Mouse (Mus musculus) lung, postnatal 36 days (tissue): Measurements from ENCODE around the gene Srp9.
A peak's percentile ranks its signal among the peaks of the same experiment; 100 is the strongest.

ENCODE experiments used
- DNase-seq: peaks from one replicate; pipeline ENCODE4 v3.0.0; 2022; ENCODE audit warnings: mixed read lengths

The Srp9 gene

GRCm38 (mm10) chr1:182124506-182124905, at the start of gene Srp9:
Gene Srp9, plus strand, starts transcription at chr1:182124737.
- DNase-seq = peak; percentile 99

- peak; percentile 10 for DNase-seq
These were observed 42.7 kb upstream of the Srp9 start for GRCm38 (mm10) chr1:182081744-182082419.

DNA sequence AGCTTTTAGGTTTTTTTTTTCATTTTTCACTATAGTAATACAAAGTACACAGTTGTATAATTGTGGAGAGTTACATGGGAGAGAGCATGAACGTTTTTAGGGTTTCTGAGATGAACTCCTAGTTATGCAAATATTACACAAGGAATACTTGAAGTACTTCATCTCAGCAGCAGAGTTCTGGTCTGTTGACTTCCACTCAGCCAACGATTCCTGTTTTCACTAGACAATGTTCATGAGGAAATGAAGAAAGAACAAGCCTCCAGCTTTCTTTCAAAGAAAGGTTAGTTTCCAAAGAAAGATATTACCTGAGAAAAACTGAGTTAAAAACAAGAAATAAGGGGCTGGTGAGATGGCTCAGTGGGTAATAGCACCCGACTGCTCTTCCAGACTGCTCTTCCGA, 41.1 kb upstream of the Srp9 start:
- DNase-seq = no peak

- DNase-seq = no peak
These were observed 37.8 kb upstream of the Srp9 start for GRCm38 (mm10) chr1:182086759-182087158.

- no peak for DNase-seq
These were observed 37.2 kb upstream of the Srp9 start for GRCm38 (mm10) chr1:182087351-182087750.

- peak; percentile 79 for DNase-seq
These were observed 36.5 kb upstream of the Srp9 start for GRCm38 (mm10) chr1:182087753-182088633.

DNA sequence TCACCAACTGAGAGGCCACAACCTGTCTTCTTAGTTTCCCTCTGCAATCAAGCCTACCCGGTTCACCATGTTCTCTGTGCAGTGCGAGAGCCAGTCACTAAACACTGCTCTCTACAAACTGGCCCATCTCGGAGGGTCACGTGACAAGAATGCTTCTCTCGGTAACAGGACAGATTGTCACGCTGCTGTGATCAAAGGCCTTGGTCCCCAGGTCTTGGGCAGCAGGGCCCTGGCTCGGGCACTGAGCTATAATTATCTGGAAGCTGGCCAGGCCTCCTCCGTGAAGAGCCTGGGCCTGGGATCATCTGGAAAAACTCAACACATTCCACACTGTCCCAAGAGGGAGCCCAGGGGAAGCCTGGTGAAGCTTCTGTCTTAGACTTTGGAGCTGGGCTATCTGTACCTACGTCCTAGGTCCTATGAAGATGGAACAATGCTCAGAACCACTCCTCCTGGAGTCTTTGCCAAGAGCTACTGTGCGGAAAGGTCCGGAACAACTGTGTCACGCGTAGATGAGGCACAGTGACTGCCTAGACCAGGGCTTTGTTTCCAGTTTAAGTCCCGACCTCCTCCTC, 35.6 kb upstream of the Srp9 start:
- DNase-seq = no peak

DNA sequence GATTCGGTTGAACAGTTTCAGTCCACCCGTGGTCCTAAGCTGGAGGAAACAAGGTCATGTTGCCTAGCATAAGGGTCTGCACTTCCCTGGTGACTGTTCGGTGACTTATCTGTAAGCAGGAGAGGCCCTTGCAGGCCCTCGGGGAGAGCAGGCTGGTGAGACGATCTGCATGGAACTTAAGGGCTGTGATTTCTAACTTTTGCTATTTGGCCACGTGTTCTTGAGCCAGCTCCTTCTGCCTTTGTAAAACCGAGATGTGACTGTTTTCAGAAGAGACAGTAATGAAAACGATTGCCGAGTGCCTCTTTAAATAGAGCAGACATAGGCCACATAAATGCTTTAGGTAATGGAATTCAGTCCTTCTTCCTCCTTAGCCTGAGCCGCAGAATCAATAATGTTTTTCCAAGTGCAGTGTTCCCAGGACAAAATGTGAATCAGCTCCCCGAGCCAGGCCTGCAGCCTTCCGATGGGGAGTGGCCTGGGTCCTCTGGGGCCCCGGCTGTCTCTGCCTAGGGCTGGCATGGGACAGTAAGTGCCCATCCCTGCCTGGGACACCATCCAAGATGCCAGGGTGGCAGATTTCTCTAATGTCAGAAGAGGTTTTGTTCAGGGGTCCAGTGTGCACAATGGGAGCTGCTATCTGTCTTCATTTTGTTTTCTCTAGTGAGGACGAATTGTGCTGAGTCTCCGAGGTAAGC, 34.8 kb upstream of the Srp9 start:
- DNase-seq = no peak

DNA sequence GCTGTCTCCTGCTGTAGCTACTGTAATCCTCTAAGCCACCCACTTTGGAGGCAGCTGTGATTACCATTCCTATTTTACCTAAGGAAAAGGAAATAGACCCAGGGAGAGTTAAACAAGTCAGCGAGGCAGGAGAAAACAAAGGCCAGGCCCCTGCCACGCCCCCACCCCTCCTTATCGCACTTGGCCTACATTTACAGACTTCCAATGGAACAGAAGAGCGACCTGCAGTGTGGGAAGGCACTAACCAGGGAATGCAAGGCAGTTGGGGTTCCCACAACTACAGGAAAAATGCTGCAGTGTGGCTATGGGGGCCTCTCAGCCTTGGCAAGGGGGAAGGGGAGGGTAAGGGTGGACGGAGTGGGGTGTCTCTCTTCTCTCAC, 34.2 kb upstream of the Srp9 start:
- DNase-seq = no peak

DNA sequence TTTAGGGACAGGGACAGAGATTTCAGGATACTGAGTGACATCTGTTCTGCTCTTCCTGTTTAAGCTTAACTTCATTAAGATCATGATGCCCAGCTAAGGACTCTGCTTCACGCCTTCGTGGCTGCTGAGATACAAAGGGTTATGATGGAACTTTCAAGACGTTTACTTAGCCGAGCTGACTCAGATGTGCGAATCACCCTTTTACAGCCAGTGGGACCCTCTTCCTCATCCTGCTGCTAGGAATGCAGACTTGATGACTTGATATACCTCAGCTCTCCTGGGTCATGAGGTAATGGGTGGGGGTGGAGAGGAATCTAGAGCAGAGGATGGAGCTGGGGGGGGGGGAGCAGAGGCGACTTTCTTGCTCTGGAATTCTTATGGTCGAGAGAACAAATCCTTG, 33.3 kb upstream of the Srp9 start:
- DNase-seq = no peak

- peak; percentile 61 for DNase-seq
These were observed 32.7 kb upstream of the Srp9 start for GRCm38 (mm10) chr1:182091746-182092412.

- DNase-seq = peak; percentile 30
These were observed 32.1 kb upstream of the Srp9 start for GRCm38 (mm10) chr1:182092413-182092800.

DNA sequence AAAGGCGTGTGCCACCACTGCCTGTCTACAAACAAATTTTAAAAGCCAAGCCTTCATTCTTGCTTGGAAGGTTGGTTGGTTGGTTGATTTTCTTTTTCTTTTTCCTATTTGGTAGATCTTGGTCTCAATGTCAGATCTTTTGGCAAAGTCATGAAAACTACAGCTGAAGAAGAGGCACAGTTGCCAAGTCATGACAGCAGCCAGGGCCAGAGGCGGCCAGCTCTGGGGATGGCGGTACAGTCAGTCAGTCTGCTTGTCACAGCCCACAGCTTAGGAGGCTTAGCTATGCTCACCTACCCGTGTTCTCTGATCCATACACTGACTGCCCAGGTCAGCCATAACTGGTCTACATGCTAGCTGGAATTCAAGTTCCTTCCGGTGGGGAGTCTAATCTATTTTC, 31.1 kb upstream of the Srp9 start:
- peak; percentile 39 for DNase-seq

GRCm38 (mm10) chr1:182094473-182095136, 29.9 kb upstream of the Srp9 start:
- DNase-seq = no peak

DNA sequence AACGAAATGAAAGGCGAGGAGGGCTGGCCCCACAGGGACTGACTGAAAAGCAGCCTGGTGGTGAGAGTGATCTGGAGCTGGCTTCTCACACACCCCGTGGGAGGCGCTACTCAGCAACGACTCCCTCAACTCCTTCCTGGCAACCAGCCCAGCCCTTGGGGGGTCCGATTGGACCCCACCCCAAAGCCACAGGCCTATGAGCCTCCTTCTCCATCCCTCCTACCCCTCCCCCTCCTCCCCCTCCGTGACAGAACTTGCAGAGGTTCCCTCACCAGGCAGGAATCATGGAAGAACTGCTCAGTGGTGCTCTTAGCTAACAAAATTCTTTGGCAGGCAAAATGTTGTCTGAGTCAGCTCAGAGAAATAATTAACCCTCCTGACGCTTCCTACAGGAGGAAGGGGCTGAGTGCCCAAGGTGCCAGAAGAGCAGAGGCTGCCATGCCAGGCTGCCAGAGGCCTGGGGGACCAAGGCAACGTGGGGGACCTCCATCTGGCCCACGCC, 29.2 kb upstream of the Srp9 start:
- DNase-seq = no peak

- no peak for DNase-seq
These were observed 27.8 kb upstream of the Srp9 start for GRCm38 (mm10) chr1:182096707-182097106.

GRCm38 (mm10) chr1:182099062-182099461, 25.5 kb upstream of the Srp9 start:
- peak; percentile 48 for DNase-seq

DNA sequence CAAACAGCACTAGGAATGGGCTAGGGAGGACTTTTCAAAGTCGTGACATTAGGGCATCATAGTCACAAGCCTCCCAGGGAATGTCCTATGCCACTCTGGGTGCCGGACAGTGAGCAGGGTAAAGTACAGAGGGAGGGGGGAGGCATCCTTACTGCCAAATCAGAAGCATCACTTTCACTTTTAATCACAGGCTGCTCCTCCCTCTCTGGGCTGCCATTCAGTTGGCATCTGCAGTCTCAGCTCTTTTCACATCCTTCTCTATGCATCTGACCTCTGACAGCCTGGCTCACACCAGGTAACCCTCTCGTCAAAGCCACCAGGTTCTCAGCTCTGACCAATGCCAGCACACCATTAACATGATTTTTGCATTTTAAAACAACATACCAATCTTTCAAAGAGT, 24.1 kb upstream of the Srp9 start:
- DNase-seq = no peak

GRCm38 (mm10) chr1:182101468-182101867, 23.1 kb upstream of the Srp9 start:
- no peak for DNase-seq

DNA sequence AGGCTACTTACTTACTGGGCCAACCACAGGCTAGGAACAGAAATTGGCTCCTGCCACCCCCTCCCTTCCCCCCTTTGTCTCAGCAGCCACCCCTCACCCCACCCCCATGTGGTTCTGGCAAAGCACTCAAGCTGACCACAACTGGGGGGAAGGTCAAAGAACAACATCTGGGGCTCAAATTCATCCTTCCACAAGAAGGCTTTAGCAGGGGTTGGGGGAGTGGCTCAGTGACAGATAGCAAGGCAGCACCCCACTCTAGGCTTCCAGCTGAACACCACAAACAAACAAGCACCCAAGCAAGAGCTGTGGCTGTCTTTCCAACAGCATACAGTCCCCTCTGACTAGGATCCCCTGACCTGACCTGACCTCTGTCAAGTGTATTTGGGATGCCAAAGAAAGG, 21.8 kb upstream of the Srp9 start:
- DNase-seq = no peak

DNA sequence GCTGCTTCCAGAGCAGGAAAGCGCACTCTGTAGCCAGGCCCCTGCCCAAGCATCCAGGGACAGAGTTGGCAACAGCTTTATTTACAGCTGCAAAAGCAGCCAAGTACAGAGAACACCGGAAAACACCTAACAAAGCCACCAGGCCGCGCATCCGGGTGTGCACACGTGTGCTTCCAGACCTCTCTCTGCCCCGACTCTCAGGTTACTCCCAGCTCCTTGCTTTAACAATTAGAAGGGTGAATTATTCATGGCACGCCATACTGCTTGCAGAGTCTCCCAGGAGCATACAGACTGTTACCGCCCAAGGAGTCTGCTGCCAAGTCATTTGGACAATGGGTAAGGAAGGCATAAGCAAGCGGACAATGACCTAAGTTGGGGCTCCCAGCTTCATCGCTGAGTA, 21.1 kb upstream of the Srp9 start:
- no peak for DNase-seq

- no peak for DNase-seq
These were observed 19.5 kb upstream of the Srp9 start for GRCm38 (mm10) chr1:182105023-182105422.
